Mouse (Mus musculus) G1E (cell line): Measurements from ENCODE around the gene E2f4.

ENCODE experiments used
- CTCF ChIP-seq: IDR thresholded peaks from 2 replicates; pipeline ENCODE4 v1.5.1; 2012; ENCODE audit warnings: low read depth, low read length, inconsistent platforms, mixed read lengths
- GATA1 ChIP-seq: IDR thresholded peaks from 2 replicates; pipeline ENCODE4 v1.6.1; 2012; ENCODE audit warnings: borderline replicate concordance, low read length, inconsistent platforms, mixed read lengths
- GATA2 ChIP-seq: IDR thresholded peaks from 2 replicates; pipeline ENCODE4 v1.6.1; 2012; ENCODE audit warnings: low read depth, low read length, inconsistent platforms, borderline replicate concordance
- POLR2AphosphoS5 ChIP-seq: IDR thresholded peaks from 2 replicates; pipeline ENCODE4 v1.6.1; 2012; ENCODE audit warnings: low read depth, low read length, inconsistent platforms; ENCODE audit not compliant: insufficient replicate concordance
- TAL1 ChIP-seq: conservative IDR thresholded peaks from 2 replicates; pipeline ENCODE4 v1.6.1; 2012; ENCODE audit warnings: low read depth, low read length, inconsistent platforms, mixed read lengths

GRCm38 (mm10) chr8:105338992-105339391, 41.5 kb downstream of the E2f4 start:
- no peak for TF ChIP-seq CTCF
- TF ChIP-seq TAL1: no peak
- TF ChIP-seq GATA1: no peak
- TF ChIP-seq POLR2AphosphoS5: no peak
- no peak for TF ChIP-seq GATA2
